Mouse (Mus musculus) adrenal gland, postnatal 10 days (tissue): ENCODE data around the gene Gnmt. TPM values are rescaled to one million over a fixed set of nuclear protein-coding genes. Genes with fewer than 3 reads are reported as not detected.

Source experiments
- DNase-seq: peaks from one replicate; pipeline ENCODE4 v3.0.0; 2021; ENCODE audit warnings: mixed read lengths
- total RNA-seq, 2 experiments: library from RNA; stranded (reverse); gene quantifications; 2 replicates each; pipeline ENCODE4 v1.2.3; 2021

The Gnmt gene
- total RNA-seq, 2 experiments from 2014 or later = 18.0 to 54.7 TPM

- no peak for DNase-seq
Observed at GRCm38 (mm10) chr17:46703971-46704886, 24.7 kb downstream of the Gnmt start.

GRCm38 (mm10) chr17:46702506-46702905 lies 26.5 kb downstream of the Gnmt start:
- DNase-seq = no peak

- DNase-seq = no peak
Observed at GRCm38 (mm10) chr17:46702100-46702499, 26.9 kb downstream of the Gnmt start.

- no peak for DNase-seq
Observed at GRCm38 (mm10) chr17:46701489-46701888, 27.5 kb downstream of the Gnmt start.

GRCm38 (mm10) chr17:46699912-46700311 lies 29.1 kb downstream of the Gnmt start:
- DNase-seq = no peak

- no peak for DNase-seq
Observed at GRCm38 (mm10) chr17:46699245-46699644, 29.7 kb downstream of the Gnmt start.

- no peak for DNase-seq
Observed at GRCm38 (mm10) chr17:46698515-46698914, 30.5 kb downstream of the Gnmt start.

GRCm38 (mm10) chr17:46694517-46695063 lies 34.4 kb downstream of the Gnmt start:
- DNase-seq = no peak

- no peak for DNase-seq
Observed at GRCm38 (mm10) chr17:46691390-46691789, 37.6 kb downstream of the Gnmt start.

- no peak for DNase-seq
Observed at GRCm38 (mm10) chr17:46690665-46691064, 38.3 kb downstream of the Gnmt start.

- DNase-seq = no peak
Observed at GRCm38 (mm10) chr17:46685913-46686312, 43.1 kb downstream of the Gnmt start.

GRCm38 (mm10) chr17:46682654-46683389 lies 46.1 kb downstream of the Gnmt start:
- no peak for DNase-seq

- DNase-seq = no peak
Observed at GRCm38 (mm10) chr17:46681466-46682118, 47.4 kb downstream of the Gnmt start.

GRCm38 (mm10) chr17:46680760-46681373 lies 48.1 kb downstream of the Gnmt start, which contains the start of gene Klhdc3:
TSS of gene Klhdc3 (minus strand) at chr17:46680914.
- peak; percentile 98 for DNase-seq

- DNase-seq = peak; percentile 68
Observed at GRCm38 (mm10) chr17:46679843-46680759, 48.9 kb downstream of the Gnmt start.

- DNase-seq = no peak
Observed at GRCm38 (mm10) chr17:46678911-46679310, 50.1 kb downstream of the Gnmt start.

GRCm38 (mm10) chr17:46678416-46678815 lies 50.6 kb downstream of the Gnmt start, which contains the start of gene Mea1:
TSS of gene Mea1 (plus strand) at chr17:46678793.
- DNase-seq = no peak
